Mouse (Mus musculus) mouse trophoblast stem cell (cell line): ENCODE measurements around the gene Rps6ka5.

Experiments used
- in situ Hi-C, 2 experiments: fragments of 300-500 bp; cut with MseI, MboI; formaldehyde crosslinking; loops; 2 replicates in 1 of 2; 3 replicates in 1 of 2; pipeline ENCODE4 v1.15.1; 2025

The Rps6ka5 gene

GRCm38 (mm10) chr12:100655972-100656371, 70.8 kb downstream of the Rps6ka5 start:
- in situ Hi-C loops: no loop called here

- in situ Hi-C loops: no loop called here
These were observed 84.8 kb downstream of the Rps6ka5 start for GRCm38 (mm10) chr12:100641936-100642335.

- in situ Hi-C loops: no loop called here
These were observed 86.1 kb downstream of the Rps6ka5 start for GRCm38 (mm10) chr12:100640726-100641125.

- in situ Hi-C loops: no loop called here
These were observed 87.1 kb downstream of the Rps6ka5 start for GRCm38 (mm10) chr12:100639680-100640079.

- in situ Hi-C loops: no loop called here
These were observed 88.9 kb downstream of the Rps6ka5 start for GRCm38 (mm10) chr12:100637886-100638285.

- in situ Hi-C loops: no loop called here
These were observed 90.0 kb downstream of the Rps6ka5 start for GRCm38 (mm10) chr12:100636733-100637132.

GRCm38 (mm10) chr12:100636299-100636633, 90.5 kb downstream of the Rps6ka5 start:
- in situ Hi-C loops: no loop called here

- in situ Hi-C loops: no loop called here
These were observed 91.0 kb downstream of the Rps6ka5 start for GRCm38 (mm10) chr12:100635601-100636298.

- in situ Hi-C loops: no loop called here
These were observed 93.6 kb downstream of the Rps6ka5 start for GRCm38 (mm10) chr12:100633231-100633630.

- in situ Hi-C loops: no loop called here
These were observed 95.5 kb downstream of the Rps6ka5 start for GRCm38 (mm10) chr12:100631286-100631685.

- in situ Hi-C loops: no loop called here
These were observed 97.5 kb downstream of the Rps6ka5 start for GRCm38 (mm10) chr12:100629126-100629920.

GRCm38 (mm10) chr12:100626991-100627677, 99.6 kb downstream of the Rps6ka5 start:
- in situ Hi-C loops: no loop called here

GRCm38 (mm10) chr12:100626273-100626990, 100.4 kb downstream of the Rps6ka5 start:
- in situ Hi-C loops: no loop called here

GRCm38 (mm10) chr12:100624854-100625447, 101.8 kb downstream of the Rps6ka5 start:
- in situ Hi-C loops: no loop called here

GRCm38 (mm10) chr12:100615251-100615650, 111.5 kb downstream of the Rps6ka5 start:
- in situ Hi-C loops: no loop called here

- in situ Hi-C loops: no loop called here
These were observed 112.9 kb downstream of the Rps6ka5 start for GRCm38 (mm10) chr12:100613878-100614277.

GRCm38 (mm10) chr12:100613192-100613700, 113.5 kb downstream of the Rps6ka5 start:
- in situ Hi-C loops: no loop called here

- in situ Hi-C loops: loop anchor here (10.0 kb wide), 1 partner anchor 235 kb away; no protein-coding TSS in a partner anchor
These were observed 117.0 kb downstream of the Rps6ka5 start for GRCm38 (mm10) chr12:100609766-100610165.

GRCm38 (mm10) chr12:100609064-100609463, 117.7 kb downstream of the Rps6ka5 start:
- in situ Hi-C loops: loop anchor here (10.0 kb wide), 1 partner anchor 236 kb away; no protein-coding TSS in a partner anchor

GRCm38 (mm10) chr12:100606733-100607132, 120.0 kb downstream of the Rps6ka5 start:
- in situ Hi-C loops: loop anchor here (10.0 kb wide), 1 partner anchor 238 kb away; no protein-coding TSS in a partner anchor

GRCm38 (mm10) chr12:100605596-100605995, 121.2 kb downstream of the Rps6ka5 start:
- in situ Hi-C loops: loop anchor here (10.0 kb wide), 1 partner anchor 239 kb away; no protein-coding TSS in a partner anchor
